Mouse (Mus musculus): ENCODE results near the gene Dnajc22.

Gene Dnajc22

GRCm38 (mm10) chr15:99116539-99116938, 23.6 kb downstream of the Dnajc22 start:
- no peak for DNase-seq

- no peak for DNase-seq
These were observed 27.8 kb downstream of the Dnajc22 start for GRCm38 (mm10) chr15:99120814-99121213.

DNA sequence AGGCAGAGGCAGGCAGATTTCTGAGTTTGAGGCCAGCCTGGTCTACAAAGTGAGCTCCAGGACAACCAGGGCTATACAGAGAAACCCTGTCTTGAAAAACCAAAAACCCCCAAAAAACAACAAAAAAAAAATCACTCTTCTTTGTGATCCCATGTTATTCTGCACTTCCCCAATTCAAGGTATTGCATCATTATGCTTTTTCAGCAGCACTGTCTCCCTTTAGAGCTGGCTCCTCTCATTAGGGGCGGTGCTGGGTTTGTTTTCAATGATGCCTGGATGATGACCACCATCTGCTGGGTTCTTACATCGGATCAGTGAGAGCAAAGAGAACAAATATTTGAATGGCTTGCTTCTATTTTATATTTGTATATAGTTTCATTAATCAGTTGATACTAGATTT, 29.7 kb downstream of the Dnajc22 start:
- no peak for DNase-seq

GRCm38 (mm10) chr15:99125711-99126080, 32.7 kb downstream of the Dnajc22 start, which contains the start of gene Spats2:
TSS of gene Spats2 (plus strand) at chr15:99125916.
- no peak for DNase-seq

DNA sequence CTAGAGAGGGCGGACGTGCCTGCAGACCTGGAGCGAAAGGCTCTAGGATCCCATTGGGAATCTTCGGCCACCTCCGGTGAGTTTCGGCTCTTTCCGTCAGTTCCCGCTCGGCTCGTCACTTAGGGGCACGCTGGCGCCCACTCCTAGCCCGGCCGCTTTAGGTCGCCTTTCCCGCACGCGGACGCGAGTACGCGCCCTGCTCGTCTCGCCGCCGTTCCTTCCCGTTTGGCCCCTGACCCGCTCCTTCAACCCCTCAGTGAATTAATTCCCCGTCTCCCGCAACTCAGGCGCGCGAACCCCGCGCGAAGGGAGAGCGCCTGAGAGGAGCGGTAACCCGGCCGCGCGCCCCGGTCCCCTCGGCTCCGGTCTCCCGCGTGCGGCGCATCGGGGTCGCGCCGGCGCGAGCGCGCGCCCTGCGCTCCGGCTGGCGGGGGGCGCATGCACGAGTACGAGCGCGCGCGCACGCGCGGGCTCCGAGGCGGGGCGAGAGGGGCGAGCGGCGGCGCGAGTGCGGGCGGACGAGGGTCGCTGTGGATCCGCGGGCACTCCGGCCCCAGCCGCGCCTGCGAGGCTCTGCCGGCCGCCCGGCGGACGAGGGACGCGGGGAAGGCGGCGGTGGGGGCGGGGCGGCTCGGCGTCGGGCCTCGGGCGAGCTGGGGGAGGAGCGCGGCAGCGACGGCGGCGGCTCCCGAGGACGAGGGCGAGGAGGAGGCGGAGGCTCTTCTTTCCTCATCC, 33.3 kb downstream of the Dnajc22 start:
- peak; percentile 89 for DNase-seq

- peak; percentile 23 for DNase-seq
These were observed 33.9 kb downstream of the Dnajc22 start for GRCm38 (mm10) chr15:99126816-99127365.

DNA sequence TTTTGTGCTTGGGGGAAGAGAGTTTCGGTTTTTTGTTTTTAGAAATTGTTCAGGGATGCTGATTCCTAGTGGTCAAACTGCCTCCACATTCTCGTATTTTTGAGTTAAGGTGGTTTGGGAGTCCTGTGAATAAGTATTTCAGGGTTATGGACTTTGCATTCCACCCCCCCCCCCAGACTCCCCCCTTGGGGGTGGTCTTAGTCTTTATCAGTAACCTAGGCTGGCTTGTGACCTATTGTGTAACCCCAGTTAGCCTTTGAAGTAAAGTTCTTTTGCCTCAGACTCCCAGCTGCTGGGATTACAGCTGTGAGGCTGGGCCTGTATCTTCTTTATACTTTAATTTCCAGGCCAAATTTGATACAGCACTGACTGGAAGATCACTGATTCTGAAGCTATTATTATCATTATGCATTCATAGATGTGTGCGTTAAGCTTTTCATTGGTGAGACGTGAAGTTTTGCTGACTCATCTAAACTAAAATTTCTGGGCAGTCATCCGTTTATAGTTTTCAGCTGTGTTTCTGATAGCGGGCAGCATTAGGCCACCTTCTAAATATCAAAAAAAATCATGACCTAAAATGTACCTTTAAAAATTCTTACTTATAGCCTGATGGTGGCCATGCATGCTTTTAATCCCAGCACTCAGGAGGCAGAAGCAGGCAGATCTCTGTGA, 35.0 kb downstream of the Dnajc22 start:
- DNase-seq = no peak

- DNase-seq = no peak
These were observed 36.5 kb downstream of the Dnajc22 start for GRCm38 (mm10) chr15:99129441-99129840.

DNA sequence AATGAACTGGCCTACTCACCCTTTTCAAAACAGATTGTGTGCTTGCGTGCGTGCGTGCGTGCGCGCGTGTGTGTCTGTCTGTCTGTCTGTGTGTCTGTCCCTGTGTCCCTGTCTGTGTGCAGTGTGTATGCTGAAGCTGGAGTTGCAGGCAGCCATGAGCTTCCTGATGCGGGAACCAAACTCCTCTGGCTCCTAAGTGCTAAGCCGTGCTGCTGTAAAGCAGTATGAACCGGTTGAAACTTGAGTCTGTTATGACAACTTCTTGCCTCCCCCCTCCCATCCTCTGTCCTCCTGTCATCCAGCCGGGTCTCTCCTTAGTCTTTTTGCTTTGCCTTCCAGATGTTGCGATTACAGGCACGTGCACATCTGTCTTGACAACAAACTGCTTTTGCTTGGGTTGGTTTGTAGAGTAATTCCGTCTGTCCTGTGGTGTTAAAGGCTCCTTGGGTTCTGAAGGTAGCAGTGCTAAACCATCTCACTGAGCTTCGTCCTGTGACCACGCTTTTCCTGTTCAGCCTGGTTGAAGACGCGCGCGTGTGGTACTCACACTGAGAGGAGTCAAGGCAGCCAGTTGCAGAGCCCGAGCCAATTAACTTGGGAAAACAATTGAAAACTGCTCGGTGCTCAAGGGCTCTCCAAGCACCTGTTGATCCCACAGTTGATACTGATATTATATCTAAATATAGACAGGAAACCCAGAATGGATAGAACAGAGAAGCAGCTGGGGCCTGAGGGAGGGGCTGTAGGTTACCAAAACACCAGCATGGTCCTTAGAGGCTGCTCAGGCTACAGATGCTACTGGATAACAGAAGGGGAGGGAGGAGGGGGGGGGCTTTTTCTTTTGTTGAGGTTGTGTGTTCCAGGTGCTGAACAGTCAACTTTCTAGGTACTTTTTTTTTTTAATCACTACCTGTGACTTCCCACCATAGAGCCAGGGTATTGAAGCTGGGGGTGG, 37.3 kb downstream of the Dnajc22 start:
- no peak for DNase-seq

DNA sequence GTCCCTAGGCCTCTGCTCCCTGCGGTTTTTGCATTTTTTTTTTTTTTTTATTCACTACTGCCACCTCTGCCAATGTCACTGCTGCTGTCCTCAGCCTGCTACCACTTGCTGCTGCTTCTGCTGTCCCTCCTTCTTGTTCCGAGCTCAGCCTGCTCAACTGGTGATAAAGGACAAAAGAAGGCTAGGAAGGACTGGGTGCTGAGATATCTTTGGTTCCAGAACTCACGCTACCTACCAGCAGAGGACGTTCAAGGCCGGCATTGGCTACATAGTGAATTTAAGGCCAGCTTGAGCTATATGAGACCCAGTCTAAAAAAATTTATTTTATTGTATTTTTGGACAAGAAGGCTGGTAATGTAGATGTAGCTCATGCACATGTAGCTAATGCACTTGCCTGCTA, 45.4 kb downstream of the Dnajc22 start:
- no peak for DNase-seq

GRCm38 (mm10) chr15:99139669-99140068, 46.7 kb downstream of the Dnajc22 start:
- peak; percentile 57 for DNase-seq

DNA sequence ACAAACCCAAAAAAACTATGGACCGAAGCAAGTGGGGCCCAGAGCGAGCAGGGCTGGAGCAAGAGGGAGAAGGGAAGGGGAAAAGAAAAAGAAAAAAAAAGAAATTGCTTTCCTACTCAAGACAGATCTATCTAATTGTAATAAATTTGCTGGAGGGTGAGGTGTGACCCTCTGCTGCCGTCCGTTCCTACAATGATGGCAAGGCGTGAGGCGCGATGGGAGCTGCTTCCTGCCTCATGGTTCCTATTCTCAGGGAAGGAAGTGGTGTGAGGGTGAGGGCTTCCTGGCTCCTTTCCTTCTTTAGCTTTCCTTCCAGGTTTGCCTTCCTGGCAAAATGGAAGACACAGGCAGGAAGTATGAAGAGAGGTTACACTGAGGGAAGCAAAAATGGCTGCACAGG, 57.5 kb downstream of the Dnajc22 start:
- no peak for DNase-seq

DNA sequence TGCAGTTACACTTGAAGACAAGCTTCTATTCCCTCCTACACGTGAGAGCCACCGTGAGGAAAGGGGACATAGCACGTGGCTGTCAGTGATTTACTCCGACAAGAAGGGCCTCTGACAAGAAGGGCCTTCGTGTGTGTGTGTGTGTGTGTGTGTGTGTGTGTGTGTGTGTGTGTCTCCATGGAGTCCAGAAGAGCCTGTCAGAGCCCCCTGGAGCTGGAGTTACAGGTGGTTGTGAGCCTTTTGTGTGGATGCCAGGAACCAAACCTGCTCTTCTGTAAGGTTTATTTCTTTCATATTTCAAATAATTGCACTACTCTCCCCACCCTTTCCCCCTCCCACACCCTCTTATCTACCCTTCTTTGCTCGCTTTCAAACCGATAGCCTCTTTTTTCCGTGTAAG, 58.4 kb downstream of the Dnajc22 start:
- no peak for DNase-seq

- DNase-seq = no peak
These were observed 60.5 kb downstream of the Dnajc22 start for GRCm38 (mm10) chr15:99153466-99153865.

All from cerebellum, adult 9-10 months (tissue).